Mouse (Mus musculus): ENCODE measurements at regions not wholly inside any gene's neighbourhood (a gene's known extent, or its start where the extent isn't known, plus 50 kb on each side); places are given as distances from the start of the nearest gene placed in this dataset.

DNA sequence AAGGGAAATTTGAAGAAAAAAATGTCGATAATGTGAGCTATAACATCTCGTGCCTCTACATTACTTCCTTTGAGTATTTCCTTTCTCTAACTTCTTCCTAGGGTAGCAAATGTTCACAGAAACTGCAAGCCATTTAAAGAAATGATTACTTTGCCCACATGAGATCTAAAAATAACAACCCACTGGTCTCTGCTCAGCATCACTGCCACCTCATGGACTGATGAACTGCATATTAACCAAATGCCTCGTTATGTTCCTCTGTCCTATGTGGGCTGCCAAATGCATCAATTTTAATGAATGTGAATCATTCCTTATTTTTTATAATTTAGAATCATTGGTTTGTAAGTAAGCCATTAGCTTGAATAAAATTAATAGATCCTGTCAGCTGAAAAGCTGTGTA is 590.0 kb upstream of the Nr3c2 start:
- no peak for DNase-seq

DNA sequence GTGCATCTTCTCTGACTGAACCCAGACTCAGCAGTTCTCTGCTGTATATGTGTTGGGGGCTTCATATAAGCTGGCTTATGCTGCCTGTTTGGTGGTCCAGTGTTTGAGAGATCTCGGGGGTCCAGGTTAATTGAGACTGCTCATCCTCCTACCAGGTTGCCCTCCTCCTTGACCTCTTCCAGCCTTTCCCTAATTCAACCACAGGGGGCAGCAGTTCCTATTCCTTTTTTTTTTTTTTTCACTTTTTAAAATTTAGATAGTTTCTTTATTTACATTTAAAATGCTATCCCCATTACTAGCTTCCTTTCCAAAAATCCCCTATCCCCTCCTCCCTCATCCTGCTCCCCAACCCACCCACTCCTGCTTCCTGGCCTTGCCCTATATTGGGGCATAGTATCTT is 570.7 kb upstream of the Nr3c2 start:
- no peak for DNase-seq

DNA sequence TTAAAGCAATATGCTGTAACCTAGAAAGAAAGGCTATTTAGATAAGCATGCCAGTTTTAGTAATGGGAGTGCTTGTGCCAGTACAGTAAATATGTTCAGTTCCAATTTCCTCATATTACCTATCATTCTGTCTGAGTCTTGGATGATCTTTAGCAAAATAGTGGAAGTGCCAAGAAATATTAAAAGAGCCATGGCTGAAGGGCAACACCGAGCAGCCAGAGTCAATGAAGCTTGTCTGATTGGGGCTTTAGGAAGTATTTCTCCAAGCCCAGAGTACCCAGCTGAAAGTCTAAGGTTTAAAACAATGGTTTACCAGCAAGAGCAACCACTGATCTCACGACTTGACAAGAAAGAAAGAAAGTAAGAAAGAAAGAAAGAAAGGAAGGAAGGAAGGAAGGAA is 556.2 kb upstream of the Nr3c2 start:
- no peak for DNase-seq

DNA sequence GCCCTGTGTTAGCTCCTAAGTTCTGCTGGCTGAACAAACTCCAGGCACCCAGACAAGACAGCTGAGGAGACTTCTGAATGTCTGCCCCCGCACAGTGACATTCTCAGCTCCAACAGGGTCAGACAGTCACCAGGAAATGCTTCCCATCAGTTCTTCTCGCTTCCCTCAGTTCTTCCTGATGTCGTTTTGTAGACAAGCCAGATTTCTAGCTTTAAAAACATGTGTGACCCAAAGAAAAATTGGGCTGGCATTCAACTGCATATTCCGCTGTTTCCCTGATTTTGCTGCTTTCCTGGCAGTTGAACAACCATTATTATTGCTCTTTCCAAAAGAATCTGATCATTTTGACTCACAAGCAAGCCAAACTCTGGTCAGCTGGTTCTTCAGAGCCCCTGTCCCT is 553.1 kb upstream of the Nr3c2 start:
- DNase-seq: no peak

DNA sequence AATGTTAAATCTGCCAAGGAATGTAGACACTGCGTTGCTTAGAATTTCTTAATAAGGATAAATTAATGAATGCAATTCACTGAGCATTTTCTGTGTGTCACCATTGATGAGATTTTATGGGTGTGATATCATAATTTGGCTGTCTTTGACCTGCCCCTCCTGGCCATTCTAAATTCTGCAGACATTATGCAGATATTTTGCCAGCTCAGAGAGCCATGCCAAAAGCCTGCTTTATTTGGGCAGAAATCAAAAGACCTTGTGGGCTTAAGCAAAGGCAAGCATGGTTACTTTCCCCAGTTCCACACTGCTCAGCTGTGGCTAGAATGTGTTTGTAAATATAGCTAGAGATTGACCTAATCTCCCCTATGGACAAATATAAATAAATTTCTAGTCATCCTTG is 552.4 kb upstream of the Nr3c2 start:
- no peak for DNase-seq

DNA sequence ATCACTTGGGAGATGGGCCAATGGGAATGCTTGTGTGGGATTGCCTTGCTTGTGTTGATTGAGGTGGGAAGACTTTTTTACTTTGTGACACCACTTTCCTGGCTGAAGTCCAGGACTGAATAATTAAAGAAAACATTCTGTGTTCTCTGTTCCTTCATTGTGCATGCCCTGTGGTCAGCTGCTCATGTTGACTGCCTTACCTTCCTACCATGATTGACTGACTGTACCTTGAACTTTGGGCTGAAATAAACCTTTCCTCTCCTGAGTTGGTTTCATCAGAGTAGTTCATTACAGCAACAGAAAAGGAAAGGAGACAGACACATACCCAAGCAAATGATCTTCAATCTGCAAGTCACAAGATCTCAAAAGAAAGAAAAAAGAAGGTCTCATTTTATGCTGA is 524.9 kb upstream of the Nr3c2 start:
- DNase-seq: no peak

DNA sequence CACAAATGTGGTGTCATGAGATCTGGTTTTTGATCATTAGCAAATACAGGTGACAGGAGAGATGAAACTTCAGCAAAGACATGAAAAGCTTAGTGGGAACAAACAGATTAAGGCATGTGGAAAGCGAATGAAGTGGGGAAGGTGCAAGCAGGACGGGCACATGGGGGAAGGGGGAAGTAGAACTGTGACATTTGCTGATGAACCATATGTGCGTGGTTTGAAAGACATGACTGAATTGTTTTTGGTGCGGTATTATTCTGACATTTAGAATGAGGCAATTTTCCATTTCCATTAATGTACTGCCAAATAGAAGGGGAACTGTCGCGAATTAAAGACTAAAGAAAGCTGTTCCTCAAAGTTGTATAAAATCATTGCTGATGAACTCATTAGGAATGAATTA is 521.5 kb upstream of the Nr3c2 start:
- no peak for DNase-seq

DNA sequence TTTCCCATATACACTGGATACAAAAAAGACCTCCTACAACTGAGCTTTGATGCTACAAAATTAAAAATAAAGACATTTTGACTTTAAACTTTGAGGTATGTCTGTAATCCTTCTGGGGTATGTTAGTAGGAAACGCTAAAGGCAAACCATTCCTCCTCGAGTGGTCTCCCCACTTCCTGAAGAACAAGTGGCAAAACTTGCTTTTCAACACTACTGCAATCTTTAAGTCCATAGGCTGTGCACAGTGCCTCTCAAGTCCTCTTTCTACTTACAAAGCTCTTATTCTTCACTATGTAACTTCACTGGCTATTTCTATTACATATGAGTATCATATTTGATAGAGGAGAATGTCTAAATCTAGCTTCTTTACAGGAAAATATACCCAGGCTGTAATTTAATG is 517.6 kb upstream of the Nr3c2 start:
- DNase-seq: no peak

DNA sequence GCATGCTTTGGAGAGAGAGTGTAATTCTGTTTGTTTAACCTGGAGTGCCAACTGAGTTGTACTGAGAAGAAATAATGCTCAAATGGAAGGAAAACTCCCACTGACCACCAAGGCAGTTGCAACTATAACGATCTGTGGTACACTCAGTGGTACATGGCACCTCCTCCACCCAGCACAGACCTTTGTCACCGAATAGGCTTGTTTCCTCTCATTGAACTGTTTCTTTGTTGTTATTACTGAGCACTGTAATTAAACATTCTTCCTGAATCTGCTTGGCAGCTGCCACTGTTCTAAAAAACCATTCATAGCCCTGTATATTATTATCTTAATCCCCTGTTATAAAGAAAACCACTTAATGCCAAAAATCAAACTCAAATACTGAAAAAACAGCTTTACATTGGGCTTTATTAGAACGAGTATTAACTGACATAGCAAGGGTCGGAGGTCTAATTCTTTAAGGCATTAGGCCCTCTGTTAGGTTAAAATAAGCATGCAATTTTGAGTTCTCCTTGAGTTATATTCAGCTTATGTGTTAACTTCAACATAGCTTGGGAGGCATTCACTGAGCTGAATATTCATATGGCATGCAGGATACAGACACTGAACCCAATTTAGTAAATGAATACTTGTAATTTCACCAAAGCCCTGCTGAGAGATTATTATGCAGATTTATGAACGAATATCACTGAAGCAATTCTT is 515.5 kb upstream of the Nr3c2 start:
- no peak for DNase-seq

DNA sequence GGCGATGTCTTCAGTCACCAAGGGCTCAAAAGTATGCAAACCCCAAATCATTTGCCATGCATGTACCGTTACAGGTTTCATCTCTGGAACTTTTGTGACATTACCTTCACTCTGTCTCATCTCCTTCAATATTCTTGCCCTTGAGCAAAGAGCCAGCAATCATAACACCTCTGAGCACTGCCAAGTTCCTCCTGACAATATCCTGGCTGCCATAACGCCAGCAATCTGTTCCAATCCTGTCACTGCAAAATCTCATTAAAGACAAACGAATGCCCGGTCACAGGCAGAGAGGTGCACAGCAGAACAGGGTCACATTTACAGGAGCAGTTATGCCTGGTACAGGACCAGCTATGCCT is 515.0 kb upstream of the Nr3c2 start:
- DNase-seq: no peak

DNA sequence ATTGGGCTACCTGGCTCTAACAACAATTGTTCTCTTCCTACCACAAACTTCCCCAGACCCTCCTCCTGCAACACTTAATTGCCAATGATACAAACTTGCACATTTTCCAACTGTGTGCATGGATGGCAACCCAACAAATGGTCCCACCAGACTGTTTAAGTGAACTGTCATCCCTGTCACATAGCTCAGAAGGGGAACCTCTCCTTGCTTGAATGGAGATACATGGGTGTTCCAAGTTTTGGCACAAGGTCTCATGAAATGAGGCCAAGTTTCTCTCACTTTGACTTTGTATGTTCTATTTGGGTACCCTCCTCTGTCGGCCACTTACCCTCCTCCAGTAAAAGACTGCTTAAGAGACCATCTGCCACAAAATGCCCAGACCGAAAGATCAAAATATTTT is 507.2 kb upstream of the Nr3c2 start:
- no peak for DNase-seq

DNA sequence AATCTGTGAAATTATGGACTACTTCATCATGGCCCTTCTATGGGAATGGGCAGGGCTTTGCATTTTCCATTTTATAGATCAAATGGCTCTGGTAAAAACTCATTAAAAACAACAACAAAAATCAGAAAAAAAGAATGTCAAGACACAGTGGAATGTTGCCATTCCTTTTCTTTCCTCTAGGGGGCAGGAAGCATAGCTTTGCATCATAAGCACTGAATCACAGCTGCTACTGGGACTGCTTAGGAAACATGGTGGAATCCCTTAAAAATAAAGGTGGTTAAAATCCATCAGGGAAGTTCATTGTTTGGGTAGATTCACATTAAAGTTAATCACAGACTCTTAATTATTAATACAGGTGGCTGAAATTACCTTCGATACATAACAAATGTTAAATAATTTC is 476.8 kb upstream of the Nr3c2 start:
- no peak for DNase-seq

DNA sequence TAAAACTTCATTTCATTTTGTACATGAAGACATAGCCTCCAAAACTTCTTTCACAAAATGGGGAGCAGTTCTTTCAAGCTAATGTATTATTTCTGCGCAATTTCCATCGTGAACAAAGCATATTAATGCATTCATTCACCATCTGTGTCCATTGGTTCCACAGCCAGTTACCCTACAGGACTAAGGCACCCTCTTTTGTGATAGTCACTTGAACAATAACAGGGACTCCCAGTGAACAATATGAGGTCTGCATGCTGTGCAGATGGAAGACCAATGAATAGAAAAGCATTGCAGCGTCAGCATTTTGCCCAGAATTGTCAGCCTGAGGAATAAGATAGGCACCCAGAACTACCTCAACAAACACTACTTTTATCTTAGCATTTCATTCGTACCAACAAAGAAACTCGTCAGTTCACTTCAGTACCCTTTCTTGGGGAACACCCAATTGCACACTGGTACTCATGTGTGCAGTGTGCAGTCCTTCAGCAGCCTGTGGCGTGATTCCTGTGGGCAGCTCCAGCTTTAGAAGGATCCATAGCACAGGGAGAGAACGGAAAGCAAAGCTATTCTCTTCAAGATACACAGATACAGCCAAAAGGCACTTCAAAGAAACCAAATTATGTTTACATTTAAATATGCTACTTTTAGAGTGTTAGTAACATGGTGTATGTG is 476.2 kb upstream of the Nr3c2 start:
- DNase-seq: no peak

DNA sequence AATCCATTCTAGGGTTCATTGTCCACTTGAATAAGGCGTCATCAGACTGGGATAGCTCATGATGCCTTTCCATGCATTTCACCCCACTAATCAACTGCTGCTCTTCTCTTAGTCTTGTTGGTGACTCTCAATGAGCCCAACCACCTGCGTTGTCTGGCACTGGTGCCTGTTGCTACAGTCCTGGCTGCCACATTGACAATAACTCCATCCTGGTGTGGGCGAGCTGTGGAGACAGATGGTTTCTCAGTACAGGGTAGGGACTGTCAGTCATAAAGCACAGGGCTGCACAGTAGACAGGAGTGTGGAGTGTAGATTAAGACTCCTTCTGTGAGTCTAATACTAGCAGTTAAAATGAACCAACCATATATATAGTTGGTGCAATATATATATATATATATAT is 469.4 kb upstream of the Nr3c2 start:
- DNase-seq: no peak

DNA sequence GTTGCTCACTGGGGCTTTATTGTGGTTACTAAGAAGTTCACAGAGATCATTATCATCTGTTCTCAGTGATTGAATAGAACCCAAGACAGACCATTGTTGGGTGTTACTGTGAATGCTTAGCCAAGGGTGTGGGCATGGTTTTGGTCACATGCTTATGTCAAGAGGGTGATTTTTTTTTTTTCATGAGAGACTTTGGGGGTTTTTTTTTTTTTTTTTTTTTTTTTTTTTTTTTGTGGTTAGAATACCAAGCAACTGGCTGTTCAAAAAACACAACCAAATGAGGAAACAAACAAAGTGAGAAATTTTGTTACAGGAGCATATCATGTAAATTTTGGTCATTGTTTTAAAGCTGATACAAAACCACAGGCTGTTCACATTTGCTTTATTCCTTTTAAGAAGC is 466.4 kb upstream of the Nr3c2 start:
- no peak for DNase-seq

DNA sequence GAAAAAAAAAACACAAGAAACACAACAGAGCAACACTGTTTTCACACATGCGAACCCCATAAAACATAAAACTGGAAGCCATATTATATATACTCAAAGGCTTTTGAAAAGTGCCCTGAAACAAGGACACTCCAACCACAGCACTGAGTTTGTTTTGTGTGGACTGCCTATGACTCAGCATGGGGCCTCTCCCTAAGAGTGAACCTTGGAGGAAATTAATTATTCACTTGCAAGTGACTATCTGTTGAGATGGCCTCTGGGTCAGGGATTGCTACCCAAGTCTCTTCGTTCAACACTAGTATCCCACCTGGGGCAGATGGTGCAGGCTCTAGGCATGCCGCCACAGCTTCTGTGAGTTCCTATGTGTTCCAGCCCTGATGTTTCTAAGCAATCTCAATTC is 461.3 kb upstream of the Nr3c2 start:
- DNase-seq: peak; percentile 3 to 12

DNA sequence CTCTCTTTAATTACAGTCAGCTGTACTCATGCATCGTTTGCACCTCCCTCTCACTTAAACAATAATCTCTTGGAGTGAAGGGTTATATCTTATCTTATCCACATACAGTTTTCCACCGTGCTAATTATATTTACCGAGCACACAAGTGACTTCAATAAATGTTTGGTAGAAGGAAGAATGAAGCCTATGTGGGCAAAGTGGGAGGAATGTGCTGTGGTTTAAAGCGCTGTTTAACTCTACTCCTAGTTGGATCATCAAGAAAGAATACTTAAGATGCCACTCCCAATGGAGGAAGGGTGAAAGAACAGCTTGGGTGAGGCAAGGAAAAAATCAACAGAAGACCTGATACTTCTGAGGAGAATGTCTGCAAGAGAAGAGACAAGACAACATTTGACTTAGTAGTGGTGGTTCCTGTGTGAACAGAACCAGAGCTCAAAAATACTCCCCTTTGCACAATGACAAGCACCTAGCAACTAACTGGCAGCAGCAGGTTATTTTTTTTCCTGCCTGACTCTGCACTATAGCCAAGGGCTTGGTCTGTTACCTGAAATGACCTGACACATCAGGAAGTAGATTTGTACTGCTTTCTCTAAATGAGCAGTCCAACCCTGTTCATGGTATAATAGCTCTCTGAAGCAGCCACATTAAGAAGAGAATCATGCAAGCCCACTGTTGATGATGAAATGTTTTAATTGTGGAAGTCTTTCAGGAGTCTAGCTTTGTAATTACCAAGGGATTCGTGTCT is 424.6 kb upstream of the Nr3c2 start:
- no peak for DNase-seq

DNA sequence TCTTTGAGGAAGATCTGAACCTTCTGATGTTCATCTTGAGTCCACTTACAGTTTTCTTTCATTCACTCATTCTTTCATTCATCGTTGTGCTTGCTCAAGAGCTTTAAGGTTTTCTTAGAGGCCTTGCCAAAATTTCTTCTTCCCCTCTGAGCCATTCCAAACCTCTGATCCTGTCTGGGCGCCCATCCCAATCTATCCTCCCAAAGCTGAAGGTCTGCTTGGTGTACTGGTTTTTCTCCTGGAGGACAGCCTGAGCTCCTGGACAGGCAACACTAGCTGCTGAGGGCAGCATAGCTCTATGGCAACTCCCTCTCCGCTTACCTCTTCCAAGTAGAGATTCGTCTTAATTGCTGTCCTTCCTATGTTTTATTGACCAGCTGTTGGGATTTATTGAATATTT is 420.3 kb upstream of the Nr3c2 start:
- DNase-seq: no peak

DNA sequence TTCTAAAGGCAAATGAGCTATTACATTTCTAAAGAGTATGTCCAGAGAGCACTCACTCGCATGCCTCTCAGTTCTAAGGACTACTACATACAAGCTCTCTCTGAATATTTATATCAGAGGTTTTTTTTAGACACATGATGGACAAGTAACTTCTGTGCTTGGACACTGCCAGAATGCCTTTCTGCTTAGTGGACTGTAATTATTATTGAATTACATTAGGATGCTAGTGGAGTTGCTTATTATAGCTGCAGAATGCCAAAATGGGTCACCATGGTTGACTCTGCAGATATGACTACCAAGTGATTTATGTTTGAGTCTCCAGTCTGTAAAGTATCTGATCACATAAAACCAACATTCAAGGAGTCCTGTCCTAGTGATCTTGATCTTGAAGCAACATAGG is 395.6 kb upstream of the Nr3c2 start:
- DNase-seq: no peak

DNA sequence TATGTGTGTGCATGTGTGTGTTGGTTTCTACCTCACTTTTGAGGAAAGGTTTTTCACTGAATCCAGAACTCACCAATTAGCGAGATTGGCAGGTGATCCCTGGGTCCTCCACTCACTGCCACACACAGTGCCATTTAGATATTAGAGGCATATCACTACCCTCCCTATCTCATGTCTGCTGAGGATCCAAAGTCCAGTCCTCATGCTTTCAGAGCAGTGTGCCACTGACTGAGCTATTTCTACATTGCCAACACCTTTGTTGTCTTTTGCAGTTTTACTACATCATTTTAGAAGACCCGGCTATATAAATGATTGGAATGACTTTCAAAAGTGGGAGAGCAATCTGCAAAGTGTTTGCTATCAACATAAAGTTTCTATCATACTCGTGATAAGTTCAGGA is 392.0 kb upstream of the Nr3c2 start:
- DNase-seq: no peak

DNA sequence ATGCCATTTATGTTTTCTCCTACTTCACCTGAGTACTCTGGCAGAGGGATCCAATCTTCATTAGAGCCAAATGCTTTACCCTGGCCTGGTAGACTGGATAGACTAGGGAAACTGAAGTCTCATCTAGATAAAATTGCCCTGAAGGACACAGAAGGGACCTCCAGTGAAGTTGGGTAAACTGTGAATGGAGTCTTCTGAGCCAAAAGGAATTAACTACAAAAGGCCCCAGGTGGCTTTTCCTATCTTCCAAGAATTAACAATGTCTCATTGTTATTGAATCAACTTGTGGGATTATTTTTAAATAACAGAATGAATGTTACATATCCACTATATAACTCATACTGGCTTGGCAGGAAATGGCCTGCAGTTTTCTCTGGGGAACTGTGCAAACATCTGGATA is 390.0 kb upstream of the Nr3c2 start:
- DNase-seq: no peak

DNA sequence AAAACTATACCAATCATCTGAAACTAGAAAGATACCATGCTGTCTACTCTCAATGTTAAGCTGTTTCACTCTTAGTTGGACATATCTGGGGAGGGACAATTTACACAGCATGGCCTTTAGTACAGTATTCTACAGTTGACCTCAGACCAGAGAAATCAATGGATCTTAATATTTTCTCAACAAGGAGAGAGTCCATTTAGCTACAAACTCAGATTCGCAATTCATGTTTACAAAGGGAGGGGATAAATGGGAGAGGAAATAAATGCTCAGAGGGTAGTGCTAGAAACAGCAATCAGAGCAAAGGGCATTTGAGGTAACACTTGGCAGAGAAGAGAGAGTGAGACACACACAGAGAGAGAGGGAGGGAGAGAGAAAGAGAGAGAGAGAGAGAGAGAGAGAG is 385.1 kb upstream of the Nr3c2 start:
- no peak for DNase-seq

DNA sequence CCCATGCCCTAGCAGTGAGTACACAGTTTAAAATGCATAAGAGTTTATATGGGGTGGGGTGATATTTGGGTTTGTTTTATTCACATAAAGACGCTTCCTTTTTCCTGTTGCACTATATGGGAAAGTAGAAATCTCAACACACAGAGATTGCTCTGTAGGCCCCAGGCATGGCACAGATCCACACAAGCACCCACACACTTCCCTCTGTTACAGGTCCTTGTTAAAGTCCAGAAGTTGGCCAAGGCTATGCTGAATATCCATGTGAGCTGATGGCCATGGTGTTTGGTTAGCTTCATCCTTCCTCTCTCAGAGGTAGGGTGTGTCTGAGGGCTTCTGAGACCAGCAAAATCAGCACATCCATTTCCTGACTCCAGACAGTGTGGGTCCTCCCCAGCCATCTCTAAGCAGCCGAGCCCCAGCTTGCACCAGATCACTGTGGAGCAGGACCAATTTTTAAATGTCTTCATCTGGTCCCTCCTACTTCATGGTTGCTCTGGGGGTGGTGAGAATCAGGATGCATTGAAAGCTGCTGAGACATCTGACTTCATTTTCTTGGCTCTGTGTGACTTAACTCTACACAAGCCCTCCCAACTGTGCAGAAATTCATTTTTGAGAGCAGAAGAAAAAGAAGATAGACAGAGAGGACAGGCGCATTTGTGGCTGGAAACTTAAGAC is 360.3 kb upstream of the Nr3c2 start:
- DNase-seq: no peak
